Mouse (Mus musculus) liver, embryonic 11.5 days (tissue): ENCODE results near the gene Uhrf1bp1. TPM values are rescaled to one million over a fixed set of nuclear protein-coding genes. Genes with fewer than 3 reads are reported as not detected.

Experiments used
- ATAC-seq: fragments of 200-750 bp; cut with Nextera tagmentation; replicated peaks from 2 replicates; pipeline ENCODE4 v1.8.0; 2017; ENCODE audit warnings: moderate number of reproducible peaks, mild to moderate bottlenecking, moderate TSS enrichment, moderate library complexity; ENCODE audit not compliant: low FRiP score
- DNase-seq: peaks from one replicate; pipeline ENCODE4 v3.0.0-alpha.2; 2017; ENCODE audit warnings: low spot score
- H3K27ac ChIP-seq: fragments of 300-500 bp; sonication (generic); 2 replicates; pipeline ENCODE4 v1.5.1; 2014; ENCODE audit warnings: mild to moderate bottlenecking, low read depth, low read length, control low read depth
- H3K27me3 ChIP-seq: fragments of 300-500 bp; sonication (generic); replicated peaks from 2 replicates; pipeline ENCODE4 v1.6.1; 2014; ENCODE audit warnings: low read length, mixed read lengths; ENCODE audit not compliant: control insufficient read depth, insufficient read depth
- H3K36me3 ChIP-seq: fragments of 300-500 bp; sonication (generic); 2 replicates; pipeline ENCODE4 v1.6.1; 2014; ENCODE audit warnings: mild to moderate bottlenecking, low read length, moderate library complexity, mixed read lengths; ENCODE audit not compliant: control insufficient read depth, insufficient read depth
- H3K4me1 ChIP-seq: fragments of 300-500 bp; sonication (generic); replicated peaks from 2 replicates; pipeline ENCODE4 v1.6.1; 2014; ENCODE audit warnings: low read length, mixed read lengths; ENCODE audit not compliant: control insufficient read depth, insufficient read depth
- H3K4me2 ChIP-seq: fragments of 300-500 bp; sonication (generic); 2 replicates; pipeline ENCODE4 v1.6.1; 2014; ENCODE audit warnings: mild to moderate bottlenecking, control low read depth, moderate library complexity
- H3K4me3 ChIP-seq: fragments of 300-500 bp; sonication (generic); 2 replicates; pipeline ENCODE4 v1.5.1; 2014; ENCODE audit warnings: low read depth, low read length, control low read depth
- H3K9ac ChIP-seq: fragments of 300-500 bp; sonication (generic); 2 replicates; pipeline ENCODE4 v1.6.1; 2014; ENCODE audit warnings: low read depth, low read length, control low read depth
- H3K9me3 ChIP-seq: fragments of 300-500 bp; sonication (generic); 2 replicates; pipeline ENCODE4 v1.6.1; 2016; ENCODE audit warnings: low read length, inconsistent platforms, mixed read lengths; ENCODE audit not compliant: control insufficient read depth
- WGBS: fragments of 180-500 bp; shearing (Covaris S2); extraction: QIAGEN DNeasy Blood & Tissue Kit; methylation state at CpG from one replicate; pipeline ENCODE4 v1.1.7; 2014; 5-methylcytosine and 5-hydroxymethylcytosine counted together
- polyA plus RNA-seq: library from polyadenylated mRNA; unstranded; fragments of >200 nt; fragmentation: Nextera tagmentation; extraction: Ambion mirVana; gene quantifications from 2 replicates; pipeline ENCODE4 v1.2.1, GENCODE M21; 2014

The Uhrf1bp1 gene
- polyA plus RNA-seq, 1 experiment from 2014 or later = 9.4 TPM

DNA sequence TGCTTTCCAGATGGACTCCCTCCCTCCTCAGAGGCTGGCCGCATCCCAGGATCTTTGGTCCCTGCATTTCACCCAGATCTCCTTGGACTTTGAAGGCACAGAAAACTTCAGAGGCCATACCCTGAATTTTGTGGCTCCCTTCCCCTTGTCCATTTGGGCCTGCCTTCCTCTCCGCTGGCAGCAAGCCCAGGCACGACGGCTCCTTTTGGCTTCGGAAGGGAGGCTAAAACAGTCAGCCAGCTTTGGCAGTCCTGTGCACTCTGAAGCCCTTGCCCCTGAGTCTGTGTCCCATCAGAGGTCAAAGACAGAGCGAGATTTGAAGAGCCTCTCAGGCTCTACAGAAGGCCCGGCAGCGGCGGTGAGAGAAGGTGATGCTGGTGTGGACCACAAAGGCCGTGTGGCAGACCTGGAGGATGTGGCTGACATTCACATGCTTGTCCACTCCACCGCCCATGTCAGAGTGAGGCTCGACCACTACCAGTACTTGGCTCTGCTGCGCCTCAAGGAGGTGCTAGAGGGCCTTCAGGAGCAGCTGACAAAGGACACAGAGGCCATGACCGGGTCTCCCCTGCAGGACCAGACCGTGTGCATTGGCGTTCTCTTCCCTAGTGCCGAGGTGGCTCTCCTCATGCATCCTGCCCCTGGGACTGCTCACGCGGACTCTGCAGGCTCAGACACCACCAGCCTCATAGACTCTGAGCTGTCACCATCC lies 30.4 kb downstream of the Uhrf1bp1 start:
- no peaks in the 10 kb centered on the region for H3K4me1 ChIP-seq
- WGBS = 85% methylated on average over 19 of the region's 19 CpGs

DNA sequence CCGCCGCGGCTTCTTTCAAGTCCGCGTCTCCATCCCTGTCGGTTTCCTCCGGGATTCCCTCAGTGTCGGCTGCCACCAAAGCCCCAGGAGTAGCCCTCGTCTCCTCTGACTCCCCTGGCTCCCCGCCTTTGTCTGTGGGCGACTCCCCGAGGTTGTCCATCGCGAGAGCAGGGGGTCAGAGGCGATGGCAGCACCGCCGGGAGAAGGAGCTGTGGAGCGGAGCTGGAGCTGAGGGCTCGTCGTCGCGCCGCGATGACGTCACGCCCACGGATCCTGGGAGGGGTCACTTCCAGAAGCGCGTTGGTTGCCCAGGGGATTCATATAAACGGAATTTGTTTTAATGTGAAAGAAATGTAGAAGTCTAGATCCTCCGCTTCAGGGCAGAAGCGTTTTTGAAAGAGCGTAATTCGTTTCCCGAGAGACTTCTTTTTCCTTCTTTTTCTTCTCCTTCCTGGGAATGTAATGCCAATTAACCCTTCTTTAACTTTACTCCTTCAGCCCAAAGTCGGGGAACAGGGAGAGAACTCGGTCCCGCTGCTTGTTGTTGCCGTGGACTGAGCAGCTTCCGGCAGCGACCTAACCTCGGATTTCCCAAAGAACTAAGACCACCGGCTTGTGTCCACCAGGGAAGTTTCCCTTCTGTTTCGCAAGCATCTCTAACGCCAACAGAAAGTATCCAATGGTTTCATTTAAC lies 51.4 kb downstream of the Uhrf1bp1 start:
- H3K36me3 ChIP-seq = peaks cover 9% of the 10 kb centered on the region
- H3K27ac ChIP-seq = peak overlapping the region; percentile 70
- H3K27me3 ChIP-seq = no peaks in the 10 kb centered on the region
- H3K4me1 ChIP-seq = peaks cover 16% of the 10 kb centered on the region
- peak overlapping the region; percentile 92 for H3K4me3 ChIP-seq
- ATAC-seq (peak; percentile 59), DNase-seq (peak; percentile 89)
- WGBS = under 1% methylated on average over 45 of the region's 45 CpGs
- peak overlapping the region; percentile 88 for H3K4me2 ChIP-seq
- peak overlapping the region; percentile 85 for H3K9ac ChIP-seq
- no peaks in the 10 kb centered on the region for H3K9me3 ChIP-seq

More for the DNA sequence above, 30.4 kb downstream of the Uhrf1bp1 start:
- Histone ChIP-seq H3K9ac (no peak overlapping the region), H3K4me2 (no peak overlapping the region), H3K4me3 (no peak overlapping the region), H3K27me3 (no peaks in the 10 kb centered on the region), H3K9me3 (no peaks in the 10 kb centered on the region), H3K27ac (no peak overlapping the region), H3K36me3 (peaks cover 38% of the 10 kb centered on the region)
- no peak for ATAC-seq
- no peak for DNase-seq

DNA sequence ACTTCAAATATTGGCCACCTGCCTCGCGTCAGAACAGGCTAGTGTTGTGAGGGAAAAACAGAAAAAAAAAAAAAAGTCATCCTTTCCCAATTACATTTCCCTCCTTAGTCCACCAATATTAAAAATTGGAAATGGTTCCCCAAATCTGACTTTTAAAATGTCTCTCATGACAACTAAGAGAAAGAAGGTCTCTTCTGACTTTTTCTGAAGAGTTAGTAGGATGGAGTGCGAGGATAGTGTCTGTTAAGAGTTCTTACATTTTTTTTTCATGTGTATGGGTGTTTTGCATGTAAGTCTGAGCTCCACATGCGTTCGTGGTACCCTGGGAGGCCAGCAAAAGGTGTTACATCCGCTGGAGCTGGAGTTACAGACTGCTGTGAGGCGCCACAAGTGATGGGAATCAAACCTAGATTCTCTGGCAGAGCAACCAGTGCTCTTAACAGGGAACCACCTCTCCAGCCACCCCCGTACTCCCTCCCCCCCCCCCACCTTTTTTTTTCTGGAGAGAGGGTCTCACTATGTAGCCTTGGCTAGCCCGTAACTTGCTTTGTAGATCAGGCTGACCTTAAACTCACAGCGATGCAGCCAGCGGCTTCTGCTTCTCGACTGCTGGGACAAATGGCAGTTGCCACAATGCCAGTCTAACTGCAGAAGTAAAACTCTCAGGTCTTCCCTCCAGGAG lies 52.1 kb downstream of the Uhrf1bp1 start:
- no peaks in the 10 kb centered on the region for H3K27me3 ChIP-seq
- ATAC-seq = no peak; the same call in 1 of the 2 replicates
- peaks cover 16% of the 10 kb centered on the region for H3K4me1 ChIP-seq
- peak overlapping the region; percentile 92 for H3K4me3 ChIP-seq
- peak; percentile 50 for DNase-seq
- H3K27ac ChIP-seq = peak overlapping the region; percentile 70
- peak overlapping the region; percentile 88 for H3K4me2 ChIP-seq
- H3K36me3 ChIP-seq = peaks cover 6% of the 10 kb centered on the region
- H3K9ac ChIP-seq = peak overlapping the region; percentile 85
- H3K9me3 ChIP-seq = no peaks in the 10 kb centered on the region
- WGBS = 0% methylated on average over 12 of the region's 12 CpGs

DNA sequence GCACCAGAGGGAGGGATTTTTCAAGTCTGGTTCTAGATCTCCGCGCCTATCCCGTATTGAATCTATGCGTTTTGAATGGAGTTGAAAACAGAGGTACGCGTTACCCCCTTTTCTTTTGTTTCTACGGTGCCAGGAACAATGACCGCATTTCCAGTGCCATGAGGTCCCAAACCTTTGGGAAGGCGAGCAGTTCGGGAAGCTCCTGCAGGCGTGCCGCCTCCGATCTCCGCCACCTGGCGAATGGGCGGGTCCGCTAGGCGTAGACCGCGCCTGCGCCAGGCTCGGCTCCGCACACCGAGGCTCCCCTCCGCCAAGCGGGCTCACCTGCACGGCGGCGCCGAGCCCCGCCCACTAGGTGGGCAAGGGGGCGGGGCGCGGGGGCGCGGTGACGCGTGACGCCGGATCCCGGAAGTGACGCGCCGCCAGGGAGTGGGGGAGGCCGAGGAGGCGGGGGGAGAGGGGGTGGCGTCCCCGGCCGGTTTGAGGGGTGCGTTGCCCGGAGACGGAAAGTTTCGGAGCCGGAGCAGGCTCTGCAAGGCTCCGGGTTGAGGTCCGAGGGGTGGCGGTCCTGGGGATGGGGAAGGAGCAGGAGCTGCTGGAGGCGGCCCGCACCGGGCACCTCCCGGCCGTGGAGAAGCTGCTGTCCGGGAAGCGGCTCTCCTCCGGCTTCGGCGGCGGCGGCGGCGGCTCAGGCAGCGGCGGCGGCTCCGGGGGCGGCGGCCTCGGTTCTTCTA lies 52.8 kb downstream of the Uhrf1bp1 start, which contains the start of gene Anks1:
Gene Anks1, plus strand, starts transcription at position 419 of the 734 bp plus-strand sequence.
- Histone ChIP-seq H3K4me3 (peak within 1 kb of the TSS; percentile 92), H3K27me3 (no peaks in the 10 kb centered on the region), H3K9me3 (no peaks in the 10 kb centered on the region), H3K27ac (peak within 1 kb of the TSS; percentile 70), H3K4me2 (peak within 1 kb of the TSS; percentile 88), H3K36me3 (0 out of 2 replicates have a peak, but pooled peaks cover 2% of the 10 kb centered on the region), H3K9ac (peak within 1 kb of the TSS; percentile 85), H3K4me1 (peaks cover 16% of the 10 kb centered on the region)
- ATAC-seq (peak; percentile 86), DNase-seq (peak; percentile 89)
- under 1% methylated on average over 77 of the region's 78 CpGs for WGBS

GRCm38 (mm10) chr17:27909622-27910500 lies 53.6 kb downstream of the Uhrf1bp1 start, which contains the start of gene Taf11:
Gene Taf11 (minus strand): TSS chr17:27909844.
- no peak; the same call in 1 of the 2 replicates for ATAC-seq
- WGBS = 2% methylated on average over 47 of the region's 53 CpGs
- peak within 1 kb of the TSS; percentile 70 for H3K27ac ChIP-seq
- peak within 1 kb of the TSS; percentile 85 for H3K9ac ChIP-seq
- peak; percentile 59 for DNase-seq
- peak within 1 kb of the TSS; percentile 92 for H3K4me3 ChIP-seq
- H3K27me3 ChIP-seq = no peaks in the 10 kb centered on the region
- 0 out of 2 replicates have a peak, but pooled peaks cover under 1% of the 10 kb centered on the region for H3K36me3 ChIP-seq
- peaks cover 16% of the 10 kb centered on the region for H3K4me1 ChIP-seq
- peak within 1 kb of the TSS; percentile 88 for H3K4me2 ChIP-seq
- H3K9me3 ChIP-seq = no peaks in the 10 kb centered on the region

GRCm38 (mm10) chr17:27911371-27911770 lies 55.1 kb downstream of the Uhrf1bp1 start:
- WGBS = 83% methylated on average over 7 of the region's 7 CpGs
- no peak for ATAC-seq
- H3K27me3 ChIP-seq = no peaks in the 10 kb centered on the region
- H3K36me3 ChIP-seq = no peaks in the 10 kb centered on the region
- H3K27ac ChIP-seq = no peak overlapping the region
- DNase-seq = no peak
- no peak overlapping the region for H3K9ac ChIP-seq
- H3K4me3 ChIP-seq = no peak overlapping the region
- H3K9me3 ChIP-seq = no peaks in the 10 kb centered on the region
- H3K4me1 ChIP-seq = peaks cover 14% of the 10 kb centered on the region
- H3K4me2 ChIP-seq = peak overlapping the region; percentile 88; the same call in 1 of the 2 replicates

DNA sequence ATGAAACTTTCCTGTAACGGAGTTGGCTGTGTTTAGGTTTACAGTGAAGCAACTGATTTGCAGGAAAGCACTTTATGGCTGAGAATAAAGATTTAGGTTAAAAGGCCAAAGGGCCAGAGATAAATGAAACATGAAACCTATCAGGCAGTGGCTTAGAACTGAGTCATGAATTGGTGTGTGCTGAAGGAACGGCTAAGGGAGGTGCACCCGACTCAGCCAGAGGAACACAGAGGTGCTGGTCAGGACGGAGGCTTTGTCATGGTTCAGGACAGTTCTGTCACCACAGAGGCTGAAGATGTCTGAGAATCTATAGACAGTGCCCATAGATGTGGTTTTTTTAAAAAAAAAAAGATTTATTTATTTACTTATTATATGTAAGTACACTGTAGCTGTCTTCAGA lies 58.5 kb downstream of the Uhrf1bp1 start:
- DNase-seq = no peak
- Histone ChIP-seq H3K4me2 (no peak overlapping the region), H3K27ac (no peak overlapping the region), H3K27me3 (no peaks in the 10 kb centered on the region), H3K9me3 (no peaks in the 10 kb centered on the region), H3K4me1 (peaks cover 12% of the 10 kb centered on the region), H3K4me3 (no peak overlapping the region), H3K9ac (no peak overlapping the region), H3K36me3 (no peaks in the 10 kb centered on the region)
- no peak for ATAC-seq
- WGBS = 70% methylated on average over 4 of the region's 4 CpGs
